Mouse (Mus musculus): ENCODE measurements around the gene Uts2. TPM values are rescaled to one million over a fixed set of nuclear protein-coding genes. Genes with fewer than 3 reads are reported as not detected.
A peak's percentile ranks its signal among the peaks of the same experiment; 100 is the strongest.

Gene Uts2
- total and polyA plus RNA-seq, 3 experiments, result not detected

DNA sequence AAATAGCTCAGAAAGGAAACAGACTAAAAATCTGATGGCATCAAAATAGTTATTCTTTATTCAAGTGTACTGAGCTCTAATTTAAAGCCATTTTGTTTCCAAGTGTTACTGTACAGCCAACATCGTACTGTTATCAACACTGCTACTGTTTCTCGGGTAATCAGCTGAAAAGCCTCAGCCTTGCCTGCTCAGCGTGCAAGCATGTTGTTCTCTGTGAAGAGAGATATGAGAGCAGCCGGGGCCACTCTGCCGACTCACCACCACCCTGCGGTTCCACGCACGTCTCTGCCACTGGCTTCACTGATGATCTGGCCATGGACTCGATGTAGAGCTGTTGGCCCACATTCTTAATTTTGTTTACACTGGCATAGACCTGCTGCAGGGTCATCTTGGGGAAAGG, 27.3 kb downstream of the Uts2 start:
- Histone ChIP-seq H3K4me1 (ENCODE audit: control insufficient read depth in 1 of 2, insufficient read depth in 2 of 2, low read length in 2 of 2) (no peaks in the 10 kb centered on the region), H3K4me3 (ENCODE audit: control insufficient read depth in 1 of 2, insufficient read depth in 1 of 2, low read depth in 2 of 2, low read length in 2 of 2) (no peak overlapping the region)
- DNase-seq (ENCODE audit: low read depth, low spot score), result peak; percentile 30

DNA sequence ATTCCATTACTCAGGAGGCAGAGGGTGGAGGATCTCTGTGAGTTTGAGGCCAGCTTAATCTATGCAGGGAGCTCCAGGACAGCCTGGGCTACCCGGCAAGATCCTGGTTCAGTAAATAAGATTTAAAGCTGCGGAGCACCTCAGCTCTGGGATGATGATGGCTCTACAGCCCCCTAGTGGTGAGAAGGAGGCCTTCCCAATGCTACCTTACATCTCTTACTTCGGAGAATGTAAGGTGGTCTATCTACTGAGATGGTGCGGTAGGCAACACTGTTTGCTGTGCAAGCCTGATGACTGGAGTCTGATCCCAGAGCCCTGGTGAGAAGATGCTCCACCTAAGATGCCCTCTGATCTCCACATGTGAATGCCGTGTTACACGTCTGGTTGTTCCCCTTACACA, 30.1 kb downstream of the Uts2 start:
- peak; percentile 63 to 82 (median 67) for TF ChIP-seq CTCF (IDR thresholded peaks at IDR 0.05 in 2 of 3, conservative IDR thresholded peaks at IDR 0.05 in 1 of 3; ENCODE audit: control insufficient read depth in 1 of 3, insufficient read depth in 1 of 3, low read depth in 2 of 3, low read length in 3 of 3, poor library complexity in 1 of 3, severe bottlenecking in 1 of 3)
- TF ChIP-seq USF2 (IDR thresholded peaks at IDR 0.05; ENCODE audit: borderline replicate concordance in 1 of 2, insufficient read depth in 1 of 2, low read depth in 1 of 2, low read length in 2 of 2), result no peak
- no peak for TF ChIP-seq TCF12 (IDR thresholded peaks at IDR 0.05; ENCODE audit: low read depth, low read length)
- TF ChIP-seq RAD21 (IDR thresholded peaks at IDR 0.05; ENCODE audit: low read depth, low read length), result peak; percentile 18
- TF ChIP-seq CHD1 (IDR thresholded peaks at IDR 0.05; ENCODE audit: low read depth, low read length), result no peak
- TF ChIP-seq RCOR1 (IDR thresholded peaks at IDR 0.05; ENCODE audit: low read depth, low read length), result no peak
- TF ChIP-seq SMC3 (IDR thresholded peaks at IDR 0.05; ENCODE audit: low read depth, low read length), result peak; percentile 29
- TF ChIP-seq MXI1 (IDR thresholded peaks at IDR 0.05; ENCODE audit: low read depth, low read length), result no peak
- Histone ChIP-seq H3K27ac (ENCODE audit: control insufficient read depth, low read depth, low read length) (no peak overlapping the region), H3K9ac (ENCODE audit: control insufficient read depth, low read depth, low read length, poor library complexity, severe bottlenecking) (no peak overlapping the region), H3K9me3 (replicated peaks; ENCODE audit: insufficient read depth, low read length) (no peaks in the 10 kb centered on the region), H3K79me2 (ENCODE audit: control insufficient read depth, insufficient read depth, low read length, poor library complexity) (no peaks in the 10 kb centered on the region), H3K27me3 (ENCODE audit: control insufficient read depth in 1 of 2, insufficient read depth in 2 of 2, low read length in 2 of 2) (no peaks in the 10 kb centered on the region), H3K4me3 (ENCODE audit: control insufficient read depth in 1 of 2, insufficient read depth in 1 of 2, low read depth in 2 of 2, low read length in 2 of 2) (no peak overlapping the region), H3K36me3 (ENCODE audit: control insufficient read depth in 1 of 2, insufficient read depth in 2 of 2, low read length in 2 of 2) (no peaks in the 10 kb centered on the region), H3K4me1 (ENCODE audit: control insufficient read depth in 1 of 2, insufficient read depth in 2 of 2, low read length in 2 of 2) (no peaks in the 10 kb centered on the region)
- DNase-seq (ENCODE audit: low read depth, low spot score), result peak; percentile 54

More for the DNA sequence above, 27.3 kb downstream of the Uts2 start:
- H3K9ac ChIP-seq (ENCODE audit: control insufficient read depth, low read depth, low read length, poor library complexity, severe bottlenecking), result no peak overlapping the region
- H3K27ac ChIP-seq (ENCODE audit: control insufficient read depth, low read depth, low read length), result no peak overlapping the region
- no peaks in the 10 kb centered on the region for H3K36me3 ChIP-seq (ENCODE audit: control insufficient read depth in 1 of 2, insufficient read depth in 2 of 2, low read length in 2 of 2)
- TF ChIP-seq CHD1 (IDR thresholded peaks at IDR 0.05; ENCODE audit: low read depth, low read length), result no peak
- no peak for TF ChIP-seq JUND (IDR thresholded peaks at IDR 0.05; ENCODE audit: low read depth, low read length)
- peak; percentile 45; the same call in 1 of the 2 replicates for TF ChIP-seq SIN3A (IDR thresholded peaks at IDR 0.05; ENCODE audit: low read length)
- peak; percentile 30; the same call in 1 of the 2 replicates for TF ChIP-seq ETS1 (IDR thresholded peaks at IDR 0.05; ENCODE audit: low read depth, low read length)
- TF ChIP-seq GATA1 (IDR thresholded peaks at IDR 0.05; ENCODE audit: low read depth, low read length), result peak; percentile 20; the same call in 1 of the 2 replicates
- no peak for TF ChIP-seq BHLHE40 (IDR thresholded peaks at IDR 0.05; ENCODE audit: borderline replicate concordance, low read depth, low read length)
- no peak for TF ChIP-seq MYB (IDR thresholded peaks at IDR 0.05; ENCODE audit: low read depth, low read length)
- TF ChIP-seq EP300 (IDR thresholded peaks at IDR 0.05; ENCODE audit: low read depth in 1 of 2, low read length in 2 of 2), result 0 out of 4 replicates have a peak, but pooled peaks of 1 of the 2 experiments have one; percentile 12
- no peak for TF ChIP-seq HCFC1 (IDR thresholded peaks at IDR 0.05; ENCODE audit: low read depth, low read length)
- H3K9me3 ChIP-seq (replicated peaks; ENCODE audit: insufficient read depth, low read length), result no peaks in the 10 kb centered on the region
- no peaks in the 10 kb centered on the region for H3K27me3 ChIP-seq (ENCODE audit: control insufficient read depth in 1 of 2, insufficient read depth in 2 of 2, low read length in 2 of 2)
- H3K79me2 ChIP-seq (ENCODE audit: control insufficient read depth, insufficient read depth, low read length, poor library complexity), result no peaks in the 10 kb centered on the region
